Mouse (Mus musculus): ENCODE data around the gene Actrt2. TPM values are rescaled to one million over a fixed set of nuclear protein-coding genes. Genes with fewer than 3 reads are reported as not detected.

The Actrt2 gene
- polyA plus RNA-seq, 1 experiment from 2014 or later = not detected

DNA sequence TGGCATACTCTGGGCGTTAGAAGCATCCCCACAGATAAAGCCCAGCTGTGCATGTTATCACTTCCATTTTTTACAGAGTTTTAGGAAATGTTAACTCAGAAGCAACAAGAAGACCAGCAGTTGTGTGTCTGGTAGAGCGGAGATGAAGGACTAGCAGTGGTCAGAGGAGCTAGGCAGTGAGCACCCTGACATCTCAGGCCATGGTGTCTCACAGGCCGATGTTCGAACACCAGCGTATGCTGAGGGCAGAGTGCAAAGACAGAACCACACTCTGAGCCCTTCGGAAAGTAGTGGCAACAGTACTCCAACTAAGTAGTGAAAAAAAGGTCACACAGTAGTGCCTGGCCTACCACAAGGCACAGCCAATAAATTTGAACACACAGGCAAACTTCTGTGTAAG, 32.8 kb upstream of the Actrt2 start:
- no peaks in the 10 kb centered on the region for H3K27me3 ChIP-seq (ENCODE audit: low read depth, poor library complexity, severe bottlenecking)
- 92% methylated on average over 6 of the region's 6 CpGs for WGBS
- peaks cover 79% of the 10 kb centered on the region for H3K4me1 ChIP-seq
- peak; percentile 28 for DNase-seq (ENCODE audit: low spot score)
- peak overlapping the region; percentile 95; the same call in 1 of the 2 replicates for H3K27ac ChIP-seq
- H3K4me3 ChIP-seq = no peak overlapping the region
- no peaks in the 10 kb centered on the region for H3K9me3 ChIP-seq (replicated peaks)
- H3K36me3 ChIP-seq = no peaks in the 10 kb centered on the region

DNA sequence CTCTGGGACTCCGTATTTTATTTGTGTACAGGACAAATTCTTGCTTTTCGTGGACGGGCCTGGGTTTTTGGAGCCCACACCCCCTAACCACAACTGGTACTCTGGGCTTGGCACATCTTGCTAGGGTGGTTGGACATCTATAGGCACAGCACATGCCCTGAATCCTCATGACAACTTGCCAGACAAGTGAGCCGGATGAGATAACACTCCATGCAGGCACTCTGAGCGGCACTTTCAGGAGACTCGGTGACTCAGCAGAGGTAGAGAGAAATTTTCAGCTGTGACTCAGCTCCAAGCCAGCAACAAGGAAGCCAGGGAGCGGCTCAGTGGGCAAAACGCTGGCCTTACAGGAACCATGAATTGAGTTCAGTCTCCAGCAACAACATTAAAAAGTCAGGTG, 31.6 kb upstream of the Actrt2 start:
- H3K36me3 ChIP-seq = no peaks in the 10 kb centered on the region
- H3K4me1 ChIP-seq = peaks cover 75% of the 10 kb centered on the region
- 91% methylated on average over 8 of the region's 8 CpGs for WGBS
- peak; percentile 26 for DNase-seq (ENCODE audit: low spot score)
- H3K9me3 ChIP-seq (replicated peaks) = no peaks in the 10 kb centered on the region
- H3K27me3 ChIP-seq (ENCODE audit: low read depth, poor library complexity, severe bottlenecking) = no peaks in the 10 kb centered on the region
- H3K27ac ChIP-seq = peak overlapping the region; percentile 77
- no peak overlapping the region for H3K4me3 ChIP-seq

DNA sequence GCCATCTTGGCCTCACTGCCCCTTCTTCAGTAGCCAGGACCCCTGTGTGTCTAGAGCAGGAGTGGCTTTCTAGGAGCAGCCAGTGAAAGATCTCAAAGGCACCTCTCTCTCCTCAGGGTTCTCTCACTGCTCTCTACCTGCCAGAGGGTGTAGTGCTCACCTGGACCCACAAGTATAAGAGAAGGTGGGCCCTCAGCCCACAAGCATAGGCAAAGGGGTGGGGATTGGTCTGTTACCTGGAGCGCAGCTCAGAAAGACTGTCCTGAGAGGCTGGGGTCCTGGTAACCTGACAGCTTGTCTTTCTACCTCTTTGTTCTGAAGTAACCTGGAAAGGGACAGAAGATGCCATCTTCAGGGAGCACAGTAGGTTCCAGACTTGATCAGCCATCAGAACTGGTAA, 31.0 kb upstream of the Actrt2 start:
- H3K4me3 ChIP-seq = no peak overlapping the region
- no peaks in the 10 kb centered on the region for H3K27me3 ChIP-seq (ENCODE audit: low read depth, poor library complexity, severe bottlenecking)
- 95% methylated on average over 1 of the region's 1 CpGs for WGBS
- peak overlapping the region; percentile 77 for H3K27ac ChIP-seq
- no peaks in the 10 kb centered on the region for H3K9me3 ChIP-seq (replicated peaks)
- no peaks in the 10 kb centered on the region for H3K36me3 ChIP-seq
- peaks cover 75% of the 10 kb centered on the region for H3K4me1 ChIP-seq
- DNase-seq (ENCODE audit: low spot score) = no peak

DNA sequence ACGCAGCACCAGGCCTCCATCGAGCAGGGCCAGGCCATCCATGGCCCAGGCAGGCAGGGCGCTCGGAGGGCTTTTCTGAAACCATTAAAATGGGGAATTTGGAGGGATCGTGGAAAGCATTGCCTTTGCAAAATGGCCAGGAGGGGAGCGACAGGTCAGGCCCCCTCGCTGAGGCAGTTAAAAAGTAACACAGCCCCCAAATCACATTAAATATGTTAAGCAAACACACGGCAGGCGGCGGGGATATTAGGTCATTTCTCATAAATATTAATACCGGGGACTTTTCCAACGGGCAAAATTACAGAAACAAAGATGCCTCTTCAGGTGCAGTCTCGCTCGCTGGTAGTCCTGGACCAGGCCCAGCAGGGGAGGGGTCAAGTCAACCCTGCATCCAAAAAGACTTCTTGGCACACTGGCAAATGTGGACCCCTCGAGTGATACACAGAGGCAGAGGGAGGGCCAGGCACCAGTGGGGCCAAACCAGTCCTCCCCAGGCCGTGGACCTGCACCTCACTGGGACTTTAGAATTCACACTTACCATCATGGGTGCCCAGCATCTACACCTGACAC, 30.4 kb upstream of the Actrt2 start:
- H3K9me3 ChIP-seq (replicated peaks) = no peaks in the 10 kb centered on the region
- H3K4me1 ChIP-seq = peaks cover 75% of the 10 kb centered on the region
- 89% methylated on average over 16 of the region's 16 CpGs for WGBS
- no peaks in the 10 kb centered on the region for H3K36me3 ChIP-seq
- H3K4me3 ChIP-seq = no peak overlapping the region
- no peaks in the 10 kb centered on the region for H3K27me3 ChIP-seq (ENCODE audit: low read depth, poor library complexity, severe bottlenecking)
- DNase-seq (ENCODE audit: low spot score) = peak; percentile 29
- peak overlapping the region; percentile 77 for H3K27ac ChIP-seq

DNA sequence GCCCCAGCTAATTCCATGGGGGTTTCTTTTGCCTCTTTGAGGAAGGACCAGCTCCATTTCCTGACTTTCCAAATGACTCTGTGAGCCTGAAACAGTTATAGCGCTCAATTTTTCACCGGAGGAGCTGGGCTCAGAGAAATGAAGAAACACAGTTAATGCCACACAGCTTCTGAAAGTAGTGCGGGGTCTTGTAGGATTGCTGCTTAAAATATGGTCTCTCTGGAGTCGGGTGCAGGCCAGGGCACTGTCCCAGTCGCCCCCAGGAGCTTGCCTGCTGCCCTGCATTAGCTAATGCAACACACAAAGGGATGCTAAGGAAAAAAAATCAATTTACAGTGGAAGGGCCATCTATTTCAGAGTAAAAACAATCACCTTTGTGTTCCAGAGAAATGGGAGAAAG, 29.8 kb upstream of the Actrt2 start:
- H3K4me1 ChIP-seq = peaks cover 75% of the 10 kb centered on the region
- H3K9me3 ChIP-seq (replicated peaks) = no peaks in the 10 kb centered on the region
- H3K4me3 ChIP-seq = no peak overlapping the region
- peak overlapping the region; percentile 77 for H3K27ac ChIP-seq
- WGBS = 87% methylated on average over 5 of the region's 5 CpGs
- H3K27me3 ChIP-seq (ENCODE audit: low read depth, poor library complexity, severe bottlenecking) = no peaks in the 10 kb centered on the region
- H3K36me3 ChIP-seq = no peaks in the 10 kb centered on the region
- DNase-seq (ENCODE audit: low spot score) = no peak

DNA sequence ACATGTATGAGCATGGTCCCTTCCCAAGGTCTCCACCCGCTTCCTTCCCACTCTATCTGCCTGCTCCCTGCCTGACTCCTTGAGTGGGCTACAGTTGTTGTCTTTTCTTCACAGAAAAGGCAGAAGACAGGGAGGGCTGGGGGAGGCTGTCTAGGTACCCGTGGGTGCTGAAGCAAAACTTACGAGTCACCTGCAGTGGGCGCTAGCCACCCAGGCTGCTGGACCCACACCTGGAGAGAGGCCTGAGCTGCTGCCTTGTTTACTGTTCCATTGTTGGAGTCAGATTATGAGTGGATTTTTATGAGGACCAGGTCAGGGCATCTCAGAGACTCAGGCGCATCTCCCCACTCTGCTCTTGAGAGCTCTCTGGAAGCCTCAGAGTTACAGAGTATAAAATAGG, 28.9 kb upstream of the Actrt2 start:
- DNase-seq (ENCODE audit: low spot score) = no peak
- no peaks in the 10 kb centered on the region for H3K9me3 ChIP-seq (replicated peaks)
- no peaks in the 10 kb centered on the region for H3K27me3 ChIP-seq (ENCODE audit: low read depth, poor library complexity, severe bottlenecking)
- peak overlapping the region; percentile 77 for H3K27ac ChIP-seq
- H3K4me1 ChIP-seq = peaks cover 68% of the 10 kb centered on the region
- no peak overlapping the region for H3K4me3 ChIP-seq
- 70% methylated on average over 5 of the region's 5 CpGs for WGBS
- no peaks in the 10 kb centered on the region for H3K36me3 ChIP-seq

DNA sequence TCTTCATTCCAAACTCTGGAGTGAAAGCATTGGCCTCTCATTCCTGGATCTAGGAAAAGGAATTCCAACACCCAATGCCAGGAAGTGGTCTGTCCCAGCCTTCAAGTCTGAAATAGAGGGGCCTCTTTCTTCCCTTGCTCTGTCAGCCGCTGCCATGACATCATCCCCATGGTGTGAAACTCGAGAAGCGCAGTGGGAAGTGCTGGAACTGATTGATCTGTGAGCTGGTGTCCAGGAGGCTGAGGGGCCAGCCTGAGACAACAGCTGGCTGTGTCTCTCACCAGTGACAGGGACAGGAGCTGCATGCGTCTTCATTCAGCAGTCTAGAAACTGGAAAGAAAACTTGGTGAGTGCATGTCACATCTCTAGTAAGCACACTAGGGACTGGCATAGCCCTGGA, 28.5 kb upstream of the Actrt2 start:
- no peak overlapping the region for H3K4me3 ChIP-seq
- 12% methylated on average over 4 of the region's 4 CpGs for WGBS
- no peak for DNase-seq (ENCODE audit: low spot score)
- no peaks in the 10 kb centered on the region for H3K9me3 ChIP-seq (replicated peaks)
- H3K4me1 ChIP-seq = peaks cover 64% of the 10 kb centered on the region
- no peaks in the 10 kb centered on the region for H3K27me3 ChIP-seq (ENCODE audit: low read depth, poor library complexity, severe bottlenecking)
- peak overlapping the region; percentile 77 for H3K27ac ChIP-seq
- H3K36me3 ChIP-seq = no peaks in the 10 kb centered on the region

DNA sequence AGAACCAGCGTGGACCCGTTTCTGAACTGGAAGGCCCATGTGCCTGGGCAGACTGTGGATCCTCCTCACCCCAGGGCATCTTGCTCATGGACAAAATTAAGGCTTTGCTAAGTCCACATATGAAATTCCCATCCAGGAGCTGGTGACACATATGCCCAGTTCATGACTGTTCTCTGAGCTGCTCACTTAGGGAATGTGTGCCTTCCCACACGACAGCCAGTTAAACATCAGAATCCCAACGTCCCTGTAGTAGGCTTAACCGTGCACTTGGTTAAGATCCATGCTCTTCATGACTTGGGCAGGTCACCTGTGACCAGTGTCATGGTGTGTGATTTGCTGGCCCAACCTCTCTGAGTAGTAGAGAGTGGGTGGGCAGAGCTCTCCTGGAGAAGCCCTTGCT, 26.7 kb upstream of the Actrt2 start:
- DNase-seq (ENCODE audit: low spot score) = no peak
- Histone ChIP-seq H3K4me1 (peaks cover 58% of the 10 kb centered on the region), H3K9me3 (replicated peaks) (no peaks in the 10 kb centered on the region), H3K27me3 (ENCODE audit: low read depth, poor library complexity, severe bottlenecking) (no peaks in the 10 kb centered on the region), H3K4me3 (no peak overlapping the region), H3K27ac (peak overlapping the region; percentile 88), H3K36me3 (no peaks in the 10 kb centered on the region)
- 93% methylated on average over 5 of the region's 5 CpGs for WGBS

DNA sequence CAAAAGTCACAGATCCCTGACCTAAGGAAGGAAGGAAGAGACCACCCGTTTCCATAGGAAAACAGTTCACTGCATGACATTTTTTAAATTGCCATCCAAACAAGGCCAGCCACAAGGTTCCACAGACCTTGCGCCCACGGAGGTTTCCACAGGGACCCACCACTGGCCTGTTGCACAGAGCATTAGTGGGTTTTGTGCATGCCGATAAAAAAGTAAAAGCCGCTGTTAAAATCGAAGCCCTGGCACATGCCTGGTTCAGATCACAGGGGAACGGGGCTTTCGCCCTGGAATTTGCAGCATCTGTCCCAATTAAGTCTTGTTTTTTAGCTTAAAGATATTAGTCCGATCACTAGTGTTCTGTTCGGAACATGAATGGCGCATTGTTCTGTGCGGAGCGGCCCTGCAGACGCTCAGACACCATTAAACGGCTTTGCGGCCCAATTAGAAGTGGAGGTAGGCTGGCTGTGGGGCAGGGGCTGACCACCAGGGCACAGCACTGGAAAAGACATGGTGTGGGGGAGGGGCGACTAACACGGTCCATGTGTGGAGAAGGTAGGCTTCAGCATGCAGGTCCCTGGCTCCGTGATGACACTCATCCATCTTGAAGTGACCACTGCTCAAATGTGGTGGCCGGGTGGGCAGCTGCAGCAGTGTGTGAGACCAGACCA, 25.8 kb upstream of the Actrt2 start:
- 45% methylated on average over 20 of the region's 20 CpGs for WGBS
- Histone ChIP-seq H3K36me3 (no peaks in the 10 kb centered on the region), H3K9me3 (replicated peaks) (no peaks in the 10 kb centered on the region), H3K4me1 (peaks cover 55% of the 10 kb centered on the region), H3K4me3 (no peak overlapping the region), H3K27ac (peak overlapping the region; percentile 88), H3K27me3 (ENCODE audit: low read depth, poor library complexity, severe bottlenecking) (no peaks in the 10 kb centered on the region)
- DNase-seq (ENCODE audit: low spot score) = peak; percentile 90

DNA sequence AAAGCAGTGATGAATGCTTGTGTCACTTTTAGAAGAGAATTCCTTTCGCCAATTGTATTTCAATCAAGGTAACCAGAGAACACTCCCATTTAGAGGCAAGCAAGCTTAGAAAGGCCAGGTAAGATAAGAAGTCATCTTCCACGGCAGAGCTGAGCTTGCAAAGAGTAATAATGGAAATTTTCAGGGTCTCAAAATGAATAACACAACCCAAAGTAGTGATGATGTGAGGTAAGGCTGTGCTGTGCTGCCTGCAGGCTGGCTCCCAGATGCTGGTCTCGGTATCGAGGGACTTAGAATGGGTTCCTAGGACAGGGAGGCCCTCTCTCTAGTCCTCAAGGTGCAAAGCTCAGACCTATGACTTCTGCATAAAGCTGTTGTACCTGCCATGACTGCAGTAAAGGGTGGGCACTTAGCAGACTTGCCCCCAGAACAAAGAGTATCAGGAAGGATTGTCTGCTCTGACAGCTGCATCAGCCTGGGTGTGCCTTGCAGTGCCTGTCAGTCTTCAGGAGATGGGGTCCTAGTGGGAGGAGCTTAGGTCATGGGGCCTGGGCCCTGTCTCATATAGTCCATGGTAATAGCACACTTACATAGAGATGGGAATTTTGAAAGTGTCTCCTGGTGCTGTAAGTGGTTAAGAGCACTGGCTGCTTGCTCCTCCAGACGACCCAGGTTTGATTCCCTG, 15.5 kb upstream of the Actrt2 start:
- Histone ChIP-seq H3K27me3 (ENCODE audit: low read depth, poor library complexity, severe bottlenecking) (peaks cover 6% of the 10 kb centered on the region), H3K4me3 (no peak overlapping the region), H3K9me3 (replicated peaks) (no peaks in the 10 kb centered on the region), H3K4me1 (peaks cover 11% of the 10 kb centered on the region), H3K36me3 (no peaks in the 10 kb centered on the region), H3K27ac (peak overlapping the region; percentile 19; the same call in 1 of the 2 replicates)
- 84% methylated on average over 5 of the region's 5 CpGs for WGBS
- DNase-seq (ENCODE audit: low spot score) = no peak

DNA sequence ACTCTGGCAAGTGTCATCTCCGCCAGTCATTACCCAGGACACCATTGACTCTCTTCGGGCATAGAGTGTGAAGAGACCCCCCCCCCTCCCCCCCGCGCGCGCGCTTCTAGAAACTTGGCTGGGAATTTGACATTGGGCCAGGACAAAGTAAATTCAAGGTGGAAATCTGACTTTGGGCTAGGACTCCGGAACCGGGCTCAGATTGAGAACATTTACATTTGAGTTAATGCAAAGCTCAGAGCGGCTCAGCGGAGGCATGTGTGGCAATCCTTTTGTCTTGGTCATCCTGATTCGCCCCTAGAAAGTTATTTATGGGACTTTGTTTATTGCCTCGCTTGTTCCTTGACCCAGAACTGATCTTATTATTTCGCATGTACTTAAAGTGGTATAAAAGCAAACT, 14.6 kb upstream of the Actrt2 start:
- peaks cover under 1% of the 10 kb centered on the region; the same call in 1 of the 2 replicates for H3K27me3 ChIP-seq (ENCODE audit: low read depth, poor library complexity, severe bottlenecking)
- DNase-seq (ENCODE audit: low spot score) = no peak
- WGBS = 59% methylated on average over 14 of the region's 14 CpGs
- no peaks in the 10 kb centered on the region for H3K9me3 ChIP-seq (replicated peaks)
- 0 out of 2 replicates have a peak overlapping the region, but pooled peaks have one; percentile 19 for H3K27ac ChIP-seq
- H3K4me3 ChIP-seq = no peak overlapping the region
- H3K4me1 ChIP-seq = peaks cover 12% of the 10 kb centered on the region
- no peaks in the 10 kb centered on the region for H3K36me3 ChIP-seq

DNA sequence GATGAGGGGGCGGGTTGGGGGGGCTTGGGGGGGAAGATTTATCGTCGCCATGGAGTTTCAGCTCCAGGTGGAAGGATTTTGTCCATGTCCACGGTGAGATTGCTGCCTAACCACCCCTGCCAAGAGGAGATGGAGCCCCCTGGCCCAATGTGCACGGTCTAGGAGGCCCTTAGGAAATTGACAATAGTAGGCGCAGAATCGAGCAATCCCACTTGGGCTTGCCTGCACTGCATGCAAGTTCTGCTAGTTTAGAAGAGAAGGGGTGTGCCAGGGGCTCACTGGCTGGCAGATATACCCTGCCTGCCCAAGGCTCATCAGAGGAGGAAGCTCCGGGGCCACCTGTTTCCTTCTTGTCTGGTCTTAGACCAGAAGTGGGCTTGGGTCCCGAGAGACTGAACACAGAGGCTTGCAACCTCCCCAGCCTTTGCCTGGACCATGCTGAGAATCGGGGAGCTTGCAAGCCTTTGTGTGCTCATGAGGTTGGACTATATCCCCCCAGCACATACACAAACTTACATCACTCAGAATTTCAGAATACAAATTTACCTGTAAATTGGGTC, 7.9 kb upstream of the Actrt2 start:
- Histone ChIP-seq H3K27ac (peak overlapping the region; percentile 76), H3K4me1 (peaks cover 60% of the 10 kb centered on the region), H3K9me3 (replicated peaks) (no peaks in the 10 kb centered on the region), H3K36me3 (no peaks in the 10 kb centered on the region), H3K4me3 (no peak overlapping the region), H3K27me3 (ENCODE audit: low read depth, poor library complexity, severe bottlenecking) (0 out of 2 replicates have a peak, but pooled peaks cover 6% of the 10 kb centered on the region)
- WGBS = 73% methylated on average over 10 of the region's 10 CpGs
- DNase-seq (ENCODE audit: low spot score) = no peak

DNA sequence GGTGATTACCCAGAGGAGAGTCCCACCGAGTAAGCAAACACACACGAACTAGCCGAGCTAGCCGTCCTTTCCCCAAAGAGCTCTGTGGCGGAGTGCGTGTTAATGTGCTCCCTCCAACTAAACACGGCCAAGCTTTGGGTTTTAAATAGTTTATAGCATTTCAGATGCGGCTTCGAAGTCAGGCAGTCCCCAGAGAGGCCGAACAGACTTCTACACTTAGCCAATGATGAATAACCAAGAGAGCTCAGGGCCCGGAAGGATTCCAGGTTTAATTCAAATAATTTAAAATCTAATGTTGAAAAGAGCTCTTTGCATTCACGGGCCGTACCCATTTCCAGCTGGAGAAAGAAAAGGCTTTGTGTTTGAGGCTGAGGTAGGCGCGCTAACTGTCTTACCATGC, 7.3 kb upstream of the Actrt2 start:
- Histone ChIP-seq H3K36me3 (no peaks in the 10 kb centered on the region), H3K4me3 (peak overlapping the region; percentile 24; the same call in 1 of the 2 replicates), H3K27me3 (ENCODE audit: low read depth, poor library complexity, severe bottlenecking) (0 out of 2 replicates have a peak, but pooled peaks cover 6% of the 10 kb centered on the region), H3K9me3 (replicated peaks) (no peaks in the 10 kb centered on the region), H3K4me1 (peaks cover 65% of the 10 kb centered on the region), H3K27ac (peak overlapping the region; percentile 76)
- DNase-seq (ENCODE audit: low spot score) = no peak
- WGBS = 51% methylated on average over 15 of the region's 15 CpGs

All from limb, embryonic 10.5 days (tissue).